Mouse (Mus musculus): ENCODE measurements around the gene Tbx4. TPM values are rescaled to one million over a fixed set of nuclear protein-coding genes. Genes with fewer than 3 reads are reported as not detected.

Gene Tbx4
- polyA plus RNA-seq, 1 experiment from 2014 or later, result 0.23 TPM

DNA sequence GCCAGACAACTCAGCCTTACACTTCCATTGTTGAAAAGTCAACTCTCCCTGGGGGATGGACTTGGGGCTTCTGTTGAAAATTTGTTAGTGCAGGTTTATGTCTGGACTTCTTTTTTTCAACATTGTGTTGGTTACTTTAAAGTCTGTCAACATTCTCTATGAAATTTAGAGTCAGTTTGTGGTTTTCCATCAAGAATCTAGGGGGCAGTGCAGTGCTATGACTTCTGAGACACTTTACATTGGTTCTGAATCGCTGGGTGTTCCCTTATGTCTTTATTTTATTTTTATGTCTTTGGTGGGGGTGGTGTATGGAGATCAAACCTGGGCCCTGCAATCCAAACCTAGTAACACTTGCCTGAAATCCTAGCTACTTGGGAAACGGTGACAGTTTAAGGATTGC lies 63.5 kb downstream of the Tbx4 start:
- WGBS, result 84% methylated on average over 2 of the region's 2 CpGs
- no peak overlapping the region for H3K9ac ChIP-seq (replicated peaks; ENCODE audit: low read depth, low read length)

GRCm38 (mm10) chr11:85952538-85952937 lies 66.3 kb downstream of the Tbx4 start:
- no peak overlapping the region for H3K4me2 ChIP-seq (ENCODE audit: low read length)
- ATAC-seq, result no peak
- H3K9ac ChIP-seq (replicated peaks; ENCODE audit: low read depth, low read length), result no peak overlapping the region
- no peaks in the 10 kb centered on the region for H3K36me3 ChIP-seq (ENCODE audit: control insufficient read depth, insufficient read depth)
- WGBS, result 86% methylated on average over 4 of the region's 4 CpGs
- H3K27me3 ChIP-seq (replicated peaks; ENCODE audit: control insufficient read depth, insufficient read depth, low read length), result no peaks in the 10 kb centered on the region
- no peaks in the 10 kb centered on the region for H3K9me3 ChIP-seq (ENCODE audit: control insufficient read depth, low read length)
- H3K4me3 ChIP-seq (replicated peaks; ENCODE audit: low read length), result no peak overlapping the region
- no peaks in the 10 kb centered on the region for H3K4me1 ChIP-seq (replicated peaks; ENCODE audit: control insufficient read depth, insufficient read depth, low read length)
- H3K27ac ChIP-seq (ENCODE audit: low read length), result no peak overlapping the region

More for the DNA sequence above, 63.5 kb downstream of the Tbx4 start:
- H3K4me1 ChIP-seq (replicated peaks; ENCODE audit: control insufficient read depth, insufficient read depth, low read length), result no peaks in the 10 kb centered on the region
- no peaks in the 10 kb centered on the region for H3K9me3 ChIP-seq (ENCODE audit: control insufficient read depth, low read length)
- H3K27me3 ChIP-seq (replicated peaks; ENCODE audit: control insufficient read depth, insufficient read depth, low read length), result no peaks in the 10 kb centered on the region
- no peak overlapping the region for H3K4me3 ChIP-seq (replicated peaks; ENCODE audit: low read length)
- H3K27ac ChIP-seq (ENCODE audit: low read length), result no peak overlapping the region
- H3K4me2 ChIP-seq (ENCODE audit: low read length), result no peak overlapping the region
- ATAC-seq, result no peak
- no peaks in the 10 kb centered on the region for H3K36me3 ChIP-seq (ENCODE audit: control insufficient read depth, insufficient read depth)

DNA sequence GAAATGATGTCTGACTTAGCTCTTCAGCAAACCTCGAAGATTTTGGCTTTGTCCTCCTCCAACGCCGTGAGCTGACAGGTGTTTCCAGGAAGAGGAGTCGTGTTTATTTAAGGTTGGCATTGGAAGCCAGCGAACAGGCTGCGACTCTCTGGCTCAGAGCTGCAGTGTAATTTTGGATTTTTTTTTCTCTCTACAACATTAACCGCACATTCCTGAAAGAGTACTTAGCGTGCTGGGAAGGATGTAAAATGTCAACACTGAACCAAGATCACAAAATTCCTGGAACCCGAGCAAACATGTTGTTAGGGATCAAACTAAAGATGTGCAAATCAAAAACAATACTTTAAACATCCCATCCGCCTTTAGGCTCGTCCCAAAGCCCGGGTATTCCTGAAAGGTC lies 69.4 kb downstream of the Tbx4 start:
- no peaks in the 10 kb centered on the region for H3K27me3 ChIP-seq (replicated peaks; ENCODE audit: control insufficient read depth, insufficient read depth, low read length)
- H3K9ac ChIP-seq (replicated peaks; ENCODE audit: low read depth, low read length), result no peak overlapping the region
- H3K4me1 ChIP-seq (replicated peaks; ENCODE audit: control insufficient read depth, insufficient read depth, low read length), result no peaks in the 10 kb centered on the region
- no peaks in the 10 kb centered on the region for H3K9me3 ChIP-seq (ENCODE audit: control insufficient read depth, low read length)
- no peak overlapping the region for H3K4me2 ChIP-seq (ENCODE audit: low read length)
- WGBS, result 77% methylated on average over 12 of the region's 12 CpGs
- no peak for ATAC-seq
- H3K27ac ChIP-seq (ENCODE audit: low read length), result no peak overlapping the region
- no peak overlapping the region for H3K4me3 ChIP-seq (replicated peaks; ENCODE audit: low read length)
- no peaks in the 10 kb centered on the region for H3K36me3 ChIP-seq (ENCODE audit: control insufficient read depth, insufficient read depth)

- 62% methylated on average over 10 of the region's 10 CpGs for WGBS
- Histone ChIP-seq H3K4me2 (ENCODE audit: low read length) (no peak overlapping the region), H3K9ac (replicated peaks; ENCODE audit: low read depth, low read length) (no peak overlapping the region), H3K9me3 (ENCODE audit: control insufficient read depth, low read length) (no peaks in the 10 kb centered on the region), H3K27ac (ENCODE audit: low read length) (no peak overlapping the region), H3K36me3 (ENCODE audit: control insufficient read depth, insufficient read depth) (no peaks in the 10 kb centered on the region), H3K27me3 (replicated peaks; ENCODE audit: control insufficient read depth, insufficient read depth, low read length) (no peaks in the 10 kb centered on the region), H3K4me1 (replicated peaks; ENCODE audit: control insufficient read depth, insufficient read depth, low read length) (no peaks in the 10 kb centered on the region), H3K4me3 (replicated peaks; ENCODE audit: low read length) (no peak overlapping the region)
- no peak for ATAC-seq
Observed at GRCm38 (mm10) chr11:85956422-85956821, 70.2 kb downstream of the Tbx4 start.

DNA sequence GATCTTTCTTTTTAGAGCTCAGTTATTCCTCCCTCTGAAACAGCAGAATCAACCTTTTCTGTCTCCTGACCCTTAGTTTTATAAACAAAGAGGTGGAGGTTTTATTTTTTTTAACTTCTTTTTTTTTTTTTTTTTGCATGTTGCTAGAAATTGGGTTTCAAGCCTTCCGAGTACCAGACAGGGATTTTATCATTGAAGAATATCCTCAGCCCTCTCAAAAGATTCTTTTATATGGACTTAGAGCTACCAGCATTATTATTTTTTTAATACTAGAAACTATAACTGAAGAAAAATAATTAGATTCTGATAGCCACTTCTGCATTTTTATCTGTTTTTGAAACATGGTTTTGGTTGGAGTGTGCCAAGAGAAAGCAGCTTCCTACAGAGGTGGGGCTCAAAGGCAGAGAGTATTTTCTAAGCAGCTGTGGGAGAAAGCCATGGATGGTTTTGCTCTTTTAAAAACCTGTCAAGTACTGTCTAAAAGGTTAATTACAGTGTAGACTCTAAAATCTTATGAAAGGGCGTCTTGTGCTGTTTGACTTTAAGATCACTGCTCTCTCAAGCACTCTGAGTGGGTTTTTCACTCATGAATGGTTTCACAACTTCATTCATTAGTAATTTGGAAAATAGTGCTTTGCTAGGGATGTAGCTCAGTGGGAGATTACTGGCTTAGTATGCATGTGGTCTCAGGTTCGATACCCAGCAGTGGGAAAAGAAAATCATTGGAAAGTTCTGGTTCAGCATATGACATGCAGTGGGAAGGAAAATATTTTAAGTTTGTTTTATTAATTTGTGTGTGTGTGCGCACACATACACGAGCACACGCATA lies 70.9 kb downstream of the Tbx4 start:
- H3K4me3 ChIP-seq (replicated peaks; ENCODE audit: low read length), result no peak overlapping the region
- H3K4me1 ChIP-seq (replicated peaks; ENCODE audit: control insufficient read depth, insufficient read depth, low read length), result no peaks in the 10 kb centered on the region
- 72% methylated on average over 6 of the region's 6 CpGs for WGBS
- H3K9me3 ChIP-seq (ENCODE audit: control insufficient read depth, low read length), result no peaks in the 10 kb centered on the region
- H3K27me3 ChIP-seq (replicated peaks; ENCODE audit: control insufficient read depth, insufficient read depth, low read length), result no peaks in the 10 kb centered on the region
- H3K27ac ChIP-seq (ENCODE audit: low read length), result no peak overlapping the region
- no peaks in the 10 kb centered on the region for H3K36me3 ChIP-seq (ENCODE audit: control insufficient read depth, insufficient read depth)
- no peak for ATAC-seq
- H3K4me2 ChIP-seq (ENCODE audit: low read length), result no peak overlapping the region
- H3K9ac ChIP-seq (replicated peaks; ENCODE audit: low read depth, low read length), result no peak overlapping the region

- WGBS, result 90% methylated on average over 5 of the region's 5 CpGs
- Histone ChIP-seq H3K27ac (ENCODE audit: low read length) (no peak overlapping the region), H3K9me3 (ENCODE audit: control insufficient read depth, low read length) (no peaks in the 10 kb centered on the region), H3K27me3 (replicated peaks; ENCODE audit: control insufficient read depth, insufficient read depth, low read length) (no peaks in the 10 kb centered on the region), H3K4me1 (replicated peaks; ENCODE audit: control insufficient read depth, insufficient read depth, low read length) (no peaks in the 10 kb centered on the region), H3K4me3 (replicated peaks; ENCODE audit: low read length) (no peak overlapping the region), H3K9ac (replicated peaks; ENCODE audit: low read depth, low read length) (no peak overlapping the region), H3K4me2 (ENCODE audit: low read length) (no peak overlapping the region), H3K36me3 (ENCODE audit: control insufficient read depth, insufficient read depth) (no peaks in the 10 kb centered on the region)
- ATAC-seq, result no peak
Observed at GRCm38 (mm10) chr11:85959837-85960236, 73.6 kb downstream of the Tbx4 start.

DNA sequence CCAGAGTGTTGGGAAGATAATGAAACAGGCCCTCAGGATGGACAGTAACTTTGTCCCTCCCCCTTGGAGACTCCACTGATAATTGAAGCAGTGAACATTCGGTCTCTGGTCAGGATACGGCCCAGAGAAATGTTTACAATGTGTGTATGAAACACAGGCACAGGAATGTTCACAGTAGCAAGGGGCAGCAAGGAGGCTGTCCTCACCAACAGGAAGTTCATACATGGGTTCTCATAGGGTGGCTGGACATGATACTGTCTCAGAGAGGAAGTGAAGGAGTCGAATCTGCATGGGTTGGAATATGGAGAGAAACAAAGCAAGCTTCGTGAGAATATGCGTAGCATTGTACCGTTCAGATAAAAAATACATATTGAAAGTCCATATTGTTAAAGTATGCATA lies 74.1 kb downstream of the Tbx4 start:
- 87% methylated on average over 6 of the region's 6 CpGs for WGBS

DNA sequence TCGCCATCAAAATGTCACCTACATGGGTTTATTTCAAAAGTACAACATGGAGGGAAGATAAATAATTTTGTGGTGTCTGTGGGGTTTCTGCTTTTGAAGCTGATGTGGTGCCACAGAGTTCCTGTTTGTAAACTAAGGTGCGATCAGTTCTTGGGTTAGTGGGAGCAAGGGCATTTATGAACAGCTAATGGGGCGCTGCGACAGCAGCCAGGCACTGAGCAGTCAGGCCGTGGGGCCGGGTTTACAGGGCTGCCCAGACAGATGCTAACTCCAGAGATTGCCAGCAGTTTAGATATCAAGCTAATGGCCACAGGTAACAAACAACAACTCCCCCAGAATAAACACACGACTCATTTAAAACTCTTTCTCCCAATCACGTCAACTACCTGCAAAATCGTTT lies 75.3 kb downstream of the Tbx4 start:
- no peaks in the 10 kb centered on the region for H3K4me1 ChIP-seq (replicated peaks; ENCODE audit: control insufficient read depth, insufficient read depth, low read length)
- no peak overlapping the region for H3K9ac ChIP-seq (replicated peaks; ENCODE audit: low read depth, low read length)
- H3K27ac ChIP-seq (ENCODE audit: low read length), result no peak overlapping the region
- H3K9me3 ChIP-seq (ENCODE audit: control insufficient read depth, low read length), result no peaks in the 10 kb centered on the region
- 68% methylated on average over 9 of the region's 9 CpGs for WGBS
- no peaks in the 10 kb centered on the region for H3K36me3 ChIP-seq (ENCODE audit: control insufficient read depth, insufficient read depth)
- H3K27me3 ChIP-seq (replicated peaks; ENCODE audit: control insufficient read depth, insufficient read depth, low read length), result no peaks in the 10 kb centered on the region
- no peak overlapping the region for H3K4me2 ChIP-seq (ENCODE audit: low read length)
- ATAC-seq, result no peak
- no peak overlapping the region for H3K4me3 ChIP-seq (replicated peaks; ENCODE audit: low read length)

More for the DNA sequence above, 74.1 kb downstream of the Tbx4 start:
- Histone ChIP-seq H3K4me1 (replicated peaks; ENCODE audit: control insufficient read depth, insufficient read depth, low read length) (no peaks in the 10 kb centered on the region), H3K27ac (ENCODE audit: low read length) (no peak overlapping the region), H3K36me3 (ENCODE audit: control insufficient read depth, insufficient read depth) (no peaks in the 10 kb centered on the region), H3K4me2 (ENCODE audit: low read length) (no peak overlapping the region), H3K27me3 (replicated peaks; ENCODE audit: control insufficient read depth, insufficient read depth, low read length) (no peaks in the 10 kb centered on the region), H3K9ac (replicated peaks; ENCODE audit: low read depth, low read length) (no peak overlapping the region), H3K4me3 (replicated peaks; ENCODE audit: low read length) (no peak overlapping the region), H3K9me3 (ENCODE audit: control insufficient read depth, low read length) (no peaks in the 10 kb centered on the region)
- ATAC-seq, result no peak
